Mouse (Mus musculus): ENCODE data around the gene Haus5.

Haus5 gene

GRCm38 (mm10) chr7:30664529-30665200, at the start of gene Haus5:
Gene Haus5 (minus strand): TSS chr7:30664994.
- peak; percentile 80 for DNase-seq (ENCODE audit: extremely low read depth, insufficient read length, low spot score)

- DNase-seq (ENCODE audit: extremely low read depth, insufficient read length, low spot score) = no peak
Measured at GRCm38 (mm10) chr7:30711942-30712341, 47.1 kb upstream of the Haus5 start, which contains the start of gene Atp4a. Gene Atp4a (plus strand): TSS chr7:30712209.

- no peak for DNase-seq (ENCODE audit: extremely low read depth, insufficient read length, low spot score)
Measured at GRCm38 (mm10) chr7:30707441-30707840, 42.6 kb upstream of the Haus5 start.

GRCm38 (mm10) chr7:30706214-30706882, 41.6 kb upstream of the Haus5 start:
- no peak for DNase-seq (ENCODE audit: extremely low read depth, insufficient read length, low spot score)

- DNase-seq (ENCODE audit: extremely low read depth, insufficient read length, low spot score) = peak; percentile 27
Measured at GRCm38 (mm10) chr7:30698589-30698988, 33.8 kb upstream of the Haus5 start, which contains the start of gene 2200002J24Rik. Gene 2200002J24Rik (plus strand): TSS chr7:30698926.

DNA sequence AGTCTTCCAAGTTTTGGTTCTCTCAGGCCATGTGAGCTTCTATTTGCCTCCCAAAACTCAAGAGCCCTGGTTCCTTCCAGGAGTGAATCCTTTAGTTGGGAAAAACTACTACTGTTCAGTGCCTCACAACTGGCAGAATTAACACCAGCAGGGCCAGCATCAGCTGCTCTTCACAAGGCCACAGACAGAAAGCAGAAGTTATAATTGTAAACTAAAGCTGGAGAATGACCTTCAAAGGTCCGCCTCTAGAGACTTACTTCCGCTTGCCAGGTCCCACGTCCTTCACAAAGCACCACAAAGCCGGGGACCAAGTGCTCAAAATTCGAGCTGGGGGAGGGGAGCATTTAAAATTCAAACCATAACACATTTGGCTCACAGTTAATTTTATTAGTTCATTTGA, 33.3 kb upstream of the Haus5 start:
- DNase-seq (ENCODE audit: extremely low read depth, insufficient read length, low spot score) = no peak

- DNase-seq (ENCODE audit: extremely low read depth, insufficient read length, low spot score) = no peak
Measured at GRCm38 (mm10) chr7:30688325-30688724, 23.5 kb upstream of the Haus5 start.

GRCm38 (mm10) chr7:30683425-30683824, 18.6 kb upstream of the Haus5 start:
- no peak for DNase-seq (ENCODE audit: extremely low read depth, insufficient read length, low spot score)

- DNase-seq (ENCODE audit: extremely low read depth, insufficient read length, low spot score) = no peak
Measured at GRCm38 (mm10) chr7:30681897-30682296, 17.1 kb upstream of the Haus5 start.

DNA sequence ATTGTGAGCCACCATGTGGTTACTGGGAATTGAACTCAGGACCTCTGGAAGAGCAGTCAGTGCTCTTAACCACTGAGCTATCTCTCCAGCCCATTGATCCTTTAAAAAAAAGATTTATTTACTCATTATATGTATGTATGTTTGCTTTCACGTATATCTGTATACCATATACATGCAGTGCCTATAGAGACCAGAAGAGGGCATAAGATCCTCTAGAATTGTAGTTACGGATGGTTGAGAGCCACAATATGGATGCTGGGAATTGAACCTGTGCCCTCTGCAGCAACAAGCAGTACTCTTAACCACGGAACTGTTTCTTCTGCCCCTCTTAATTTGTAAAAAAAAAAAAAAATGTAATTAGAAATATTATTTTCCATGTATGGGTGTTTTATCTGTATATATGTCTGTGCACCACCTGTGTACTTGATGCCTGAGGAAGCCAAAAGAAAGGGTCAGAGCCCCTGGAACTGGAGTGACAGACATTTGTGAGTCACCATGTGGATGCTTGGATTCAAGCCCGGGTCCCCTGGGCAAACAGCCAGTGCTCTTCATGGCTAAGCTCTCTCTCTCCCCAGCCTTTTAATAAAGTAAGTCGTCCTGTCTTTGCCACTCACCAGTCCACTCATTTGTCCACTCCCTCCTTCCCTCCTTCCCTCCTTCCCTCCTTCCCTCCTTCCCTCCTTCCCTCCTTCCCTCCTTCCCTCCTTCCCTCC, 13.6 kb upstream of the Haus5 start:
- peak; percentile 63 for DNase-seq (ENCODE audit: extremely low read depth, insufficient read length, low spot score)

DNA sequence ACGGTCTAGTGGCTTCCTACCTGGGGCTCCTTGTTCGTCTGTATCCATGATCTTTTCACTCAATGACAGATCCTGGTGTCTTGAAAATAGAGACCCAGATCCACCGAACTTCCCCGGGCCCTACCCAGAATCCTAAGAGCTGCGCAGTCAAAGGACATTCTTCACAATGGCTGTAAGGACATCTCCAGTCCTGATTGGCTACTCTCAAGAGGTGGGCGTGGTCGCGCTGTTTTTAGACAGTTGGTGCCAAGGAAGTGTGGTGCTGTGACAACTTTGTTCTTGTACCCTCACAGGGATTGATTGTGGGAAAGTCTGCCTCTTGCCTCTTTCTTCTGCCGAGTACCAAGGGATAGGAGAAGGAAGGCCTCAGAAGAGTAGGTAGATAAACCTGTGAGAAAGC, 6.7 kb upstream of the Haus5 start, which contains the start of gene Pmis2:
TSS of gene Pmis2 (minus strand) at position 126 of the 400 bp plus-strand sequence.
- no peak for DNase-seq (ENCODE audit: extremely low read depth, insufficient read length, low spot score)

DNA sequence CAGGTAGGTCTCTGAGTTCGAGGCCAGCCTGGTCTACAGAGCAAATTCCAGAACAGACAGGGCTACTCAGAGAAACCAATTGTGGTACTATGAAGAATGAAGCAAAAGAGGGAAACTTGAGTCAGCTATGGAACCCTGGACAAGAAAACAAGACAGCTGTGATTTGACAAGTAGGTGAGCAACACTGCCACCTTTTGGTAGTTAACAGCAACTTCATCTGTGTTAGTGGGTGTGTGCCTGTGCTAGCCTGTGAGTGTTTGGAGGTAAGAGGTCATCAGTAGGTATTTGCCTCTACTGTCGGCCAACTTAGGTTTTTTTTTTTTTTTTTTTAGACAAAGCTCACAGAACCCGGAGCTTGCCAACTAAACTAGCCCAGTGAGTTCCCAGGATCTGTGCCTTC, 4.4 kb upstream of the Haus5 start:
- peak; percentile 29 for DNase-seq (ENCODE audit: extremely low read depth, insufficient read length, low spot score)

GRCm38 (mm10) chr7:30665321-30665720, 527 bp upstream of the Haus5 start:
- DNase-seq (ENCODE audit: extremely low read depth, insufficient read length, low spot score) = no peak

- peak; percentile 93 for DNase-seq (ENCODE audit: extremely low read depth, insufficient read length, low spot score)
Measured at GRCm38 (mm10) chr7:30649591-30650540, 14.9 kb downstream of the Haus5 start, which contains the start of gene Rbm42. Gene Rbm42 (minus strand): TSS chr7:30650317.

DNA sequence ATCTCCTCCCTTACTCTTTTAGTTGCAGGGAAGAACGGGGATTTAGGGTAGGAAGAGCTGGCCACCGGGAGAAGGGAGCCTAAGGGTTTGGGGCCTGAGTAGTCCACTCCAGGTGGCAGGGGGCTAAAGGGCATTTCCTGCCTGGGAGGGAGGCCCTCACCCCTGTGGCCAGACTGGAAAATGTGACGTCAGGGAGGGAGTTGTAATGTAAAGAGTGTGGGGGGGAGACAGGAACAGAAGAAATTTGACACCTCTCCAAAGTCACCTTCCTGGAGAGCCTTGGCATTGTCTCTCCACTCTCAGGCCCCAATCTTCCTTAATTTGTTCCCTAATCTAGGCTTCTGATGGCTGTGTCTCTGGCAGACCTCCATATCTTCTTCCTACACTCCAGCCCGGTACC, 25.7 kb downstream of the Haus5 start:
- no peak for DNase-seq (ENCODE audit: extremely low read depth, insufficient read length, low spot score)

GRCm38 (mm10) chr7:30636395-30636794, 28.4 kb downstream of the Haus5 start:
- no peak for DNase-seq (ENCODE audit: extremely low read depth, insufficient read length, low spot score)

DNA sequence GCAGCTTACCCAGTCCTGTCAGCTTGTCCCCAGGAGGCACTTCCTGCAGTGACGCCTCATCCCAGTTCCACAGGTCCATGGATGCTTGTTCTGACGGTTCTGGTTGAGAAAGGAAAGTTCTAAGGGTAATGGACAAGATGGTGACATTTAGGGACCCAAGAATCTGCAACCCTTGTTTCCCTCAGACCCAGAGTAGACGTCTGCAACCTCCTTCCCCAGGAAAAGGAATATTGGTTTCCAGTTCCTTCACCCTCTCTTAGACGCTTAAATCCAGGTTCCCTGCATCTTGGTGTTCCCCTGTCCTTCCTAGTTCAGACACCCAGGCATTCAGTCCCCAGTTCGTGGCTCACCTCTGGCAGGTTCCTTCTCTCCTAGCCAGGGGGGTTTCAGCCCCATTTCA, 29.0 kb downstream of the Haus5 start, which contains the start of gene Etv2:
TSS of gene Etv2 (minus strand) at position 101 of the 400 bp plus-strand sequence.
- no peak for DNase-seq (ENCODE audit: extremely low read depth, insufficient read length, low spot score)

DNA sequence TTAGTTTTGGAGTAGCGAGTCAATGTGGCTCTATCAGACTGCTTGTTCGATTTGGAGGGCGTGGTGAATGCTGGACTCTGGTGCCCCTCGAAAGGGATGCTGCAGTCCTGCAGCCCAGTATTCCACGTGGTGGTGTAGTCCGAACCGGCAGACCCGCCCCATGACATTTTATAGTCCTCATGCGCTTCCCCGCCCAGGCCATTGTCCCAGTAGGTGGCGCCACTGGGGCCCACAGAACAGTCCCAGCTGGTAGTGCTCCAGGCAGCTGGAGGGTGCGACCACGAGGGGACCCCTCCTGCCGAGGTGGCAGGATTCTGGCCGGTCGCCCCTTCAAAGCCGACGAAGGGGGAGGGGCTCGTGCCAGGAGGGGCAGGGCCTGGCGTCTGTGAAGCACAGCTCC, 30.2 kb downstream of the Haus5 start:
- DNase-seq (ENCODE audit: extremely low read depth, insufficient read length, low spot score) = no peak

- no peak for DNase-seq (ENCODE audit: extremely low read depth, insufficient read length, low spot score)
Measured at GRCm38 (mm10) chr7:30633762-30634412, 30.9 kb downstream of the Haus5 start.

DNA sequence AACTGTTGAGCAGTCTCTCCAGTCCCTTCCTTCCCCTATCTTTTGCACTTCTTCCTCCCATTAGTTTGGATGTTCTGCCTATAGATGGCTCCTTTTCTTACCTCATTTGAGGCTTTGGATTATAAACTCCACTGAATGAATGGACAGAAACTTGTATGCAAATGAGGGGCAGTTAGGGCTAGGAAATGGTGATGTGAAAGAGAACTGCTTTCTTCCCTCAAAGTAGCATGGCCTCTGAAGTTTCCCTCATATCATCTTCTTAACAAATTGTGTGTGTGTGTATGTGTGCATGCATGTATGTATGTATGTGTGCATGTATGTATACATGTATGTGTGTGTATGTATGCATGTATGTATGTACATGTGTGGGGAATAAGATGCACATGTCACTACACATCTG, 35.8 kb downstream of the Haus5 start:
- DNase-seq (ENCODE audit: extremely low read depth, insufficient read length, low spot score) = no peak
